Mouse (Mus musculus) heart, embryonic 11.5 days (tissue): ENCODE results near the gene Sstr4. TPM values are rescaled to one million over a fixed set of nuclear protein-coding genes. Genes with fewer than 3 reads are reported as not detected.

Experiments used
- ATAC-seq: fragments of 200-750 bp; cut with Nextera tagmentation; replicated peaks from 2 replicates; pipeline ENCODE4 v1.8.0; 2017; ENCODE audit warnings: moderate library complexity; ENCODE audit not compliant: insufficient number of reproducible peaks, low FRiP score, low TSS enrichment
- H3K27ac ChIP-seq: fragments of 300-500 bp; sonication (generic); 2 replicates; pipeline ENCODE4 v1.5.1; 2014; ENCODE audit warnings: mild to moderate bottlenecking, low read depth, low read length
- H3K27me3 ChIP-seq: fragments of 300-500 bp; sonication (generic); 2 replicates; pipeline ENCODE4 v1.6.1; 2014; ENCODE audit warnings: mild to moderate bottlenecking, low read length, mixed read lengths; ENCODE audit not compliant: control insufficient read depth, insufficient read depth
- H3K36me3 ChIP-seq: fragments of 300-500 bp; sonication (generic); 2 replicates; pipeline ENCODE4 v1.6.1; 2014; ENCODE audit warnings: mild to moderate bottlenecking, low read length, moderate library complexity, mixed read lengths; ENCODE audit not compliant: control insufficient read depth, insufficient read depth
- H3K4me1 ChIP-seq: fragments of 300-500 bp; sonication (generic); 2 replicates; pipeline ENCODE4 v1.6.1; 2014; ENCODE audit warnings: low read length; ENCODE audit not compliant: control insufficient read depth, insufficient read depth
- H3K4me2 ChIP-seq: fragments of 300-500 bp; sonication (generic); 2 replicates; pipeline ENCODE4 v1.6.1; 2014; ENCODE audit warnings: mild to moderate bottlenecking, moderate library complexity
- H3K4me3 ChIP-seq: fragments of 300-500 bp; sonication (generic); 2 replicates; pipeline ENCODE4 v1.5.1; 2014; ENCODE audit warnings: low read depth, low read length
- H3K9ac ChIP-seq: fragments of 300-500 bp; sonication (generic); 2 replicates; pipeline ENCODE4 v1.6.1; 2014; ENCODE audit warnings: mild to moderate bottlenecking, low read depth, low read length, moderate library complexity
- H3K9me3 ChIP-seq: fragments of 300-500 bp; sonication (generic); replicated peaks from 2 replicates; pipeline ENCODE4 v1.6.1; 2016; ENCODE audit warnings: low read length; ENCODE audit not compliant: control insufficient read depth
- WGBS: fragments of 180-500 bp; shearing (Covaris S2); extraction: QIAGEN DNeasy Blood & Tissue Kit; methylation state at CpG from one replicate; pipeline ENCODE4 v1.1.7; 2014; ENCODE audit not compliant: insufficient replicate concordance; 5-methylcytosine and 5-hydroxymethylcytosine counted together
- polyA plus RNA-seq: library from polyadenylated mRNA; unstranded; fragments of >200 nt; fragmentation: Nextera tagmentation; extraction: Ambion mirVana; gene quantifications from 2 replicates; pipeline ENCODE4 v1.2.1, GENCODE M21; 2014

The Sstr4 gene
- polyA plus RNA-seq, 1 experiment from 2014 or later = 1.7 TPM

DNA sequence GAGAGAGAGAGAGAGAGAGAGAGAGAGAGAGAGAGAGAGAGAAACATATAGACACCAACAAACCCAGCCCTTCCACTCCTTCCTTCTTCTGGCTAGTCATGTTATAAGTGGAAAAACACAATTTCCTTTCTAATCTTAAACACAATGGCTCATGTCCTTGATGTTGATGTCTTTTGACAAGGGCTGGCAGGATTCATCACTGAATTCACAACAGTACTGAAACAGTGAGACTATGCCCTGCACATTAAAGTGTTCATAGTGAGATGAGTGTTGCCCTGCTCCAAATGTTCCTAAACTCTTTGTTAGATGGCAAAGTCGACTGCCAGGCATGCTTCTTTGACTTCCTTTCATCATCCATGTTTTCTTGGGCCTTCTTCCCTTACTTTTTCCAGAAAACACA lies 29.9 kb upstream of the Sstr4 start:
- no peak overlapping the region for H3K4me2 ChIP-seq
- H3K36me3 ChIP-seq = no peaks in the 10 kb centered on the region
- H3K9ac ChIP-seq = no peak overlapping the region
- ATAC-seq = no peak
- no peaks in the 10 kb centered on the region for H3K4me1 ChIP-seq
- peaks cover 4% of the 10 kb centered on the region; the same call in 1 of the 2 replicates for H3K27me3 ChIP-seq
- H3K4me3 ChIP-seq = no peak overlapping the region
- H3K27ac ChIP-seq = no peak overlapping the region
- no peaks in the 10 kb centered on the region for H3K9me3 ChIP-seq
- WGBS = 41% methylated on average over 1 of the region's 1 CpGs

GRCm38 (mm10) chr2:148371743-148372630 lies 23.2 kb upstream of the Sstr4 start:
- Histone ChIP-seq H3K36me3 (no peaks in the 10 kb centered on the region), H3K27ac (no peak overlapping the region), H3K9ac (no peak overlapping the region), H3K4me3 (no peak overlapping the region), H3K4me1 (peaks cover 22% of the 10 kb centered on the region), H3K4me2 (no peak overlapping the region), H3K27me3 (peaks cover 10% of the 10 kb centered on the region; the same call in 1 of the 2 replicates), H3K9me3 (no peaks in the 10 kb centered on the region)
- WGBS = 33% methylated on average over 4 of the region's 4 CpGs
- peak; percentile 58 for ATAC-seq

- H3K4me2 ChIP-seq = no peak overlapping the region
- no peak overlapping the region for H3K27ac ChIP-seq
- peak; percentile 64; the same call in 1 of the 2 replicates for ATAC-seq
These were observed 21.5 kb upstream of the Sstr4 start for GRCm38 (mm10) chr2:148373602-148374071.

DNA sequence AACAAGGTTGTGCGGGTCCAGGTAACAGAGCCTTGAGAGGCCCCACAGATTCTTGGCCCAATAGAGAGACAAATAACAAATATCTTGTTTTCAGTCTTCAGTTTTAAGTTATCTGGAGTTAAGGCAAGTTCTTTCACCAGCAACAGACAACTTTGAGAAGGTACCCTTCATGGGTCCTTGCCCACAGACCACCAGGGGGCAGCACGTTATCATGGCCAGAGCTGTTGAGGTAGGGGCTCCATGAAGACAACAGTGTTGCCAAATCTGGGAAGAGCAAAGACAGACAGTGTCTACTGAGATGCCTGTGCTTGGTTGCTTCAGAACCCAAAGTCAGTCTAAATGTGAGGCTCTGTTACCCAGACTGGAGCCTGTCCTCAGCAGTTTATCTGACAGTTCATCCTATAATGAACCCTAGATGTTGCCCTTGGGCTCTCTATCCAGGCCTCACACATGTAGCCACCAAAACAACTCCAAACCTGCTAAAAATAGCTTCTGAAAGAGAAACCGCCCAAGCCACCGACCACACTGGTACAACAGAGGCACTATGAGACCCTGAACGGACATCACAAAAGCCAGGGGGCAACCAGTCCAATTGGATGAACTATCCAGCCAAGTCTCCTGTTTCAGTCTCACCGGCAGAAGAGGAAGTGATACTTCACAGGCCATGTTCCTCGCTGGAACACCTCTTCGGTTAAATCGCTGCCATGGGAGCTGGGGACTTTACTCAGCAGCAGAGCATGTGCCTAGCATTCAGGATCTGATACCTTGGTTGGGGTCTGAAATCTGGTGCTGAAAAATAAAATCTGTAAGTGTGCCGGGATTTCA lies 19.6 kb upstream of the Sstr4 start:
- H3K4me3 ChIP-seq = no peak overlapping the region
- H3K9ac ChIP-seq = no peak overlapping the region
- H3K27ac ChIP-seq = no peak overlapping the region
- ATAC-seq = no peak
- no peak overlapping the region for H3K4me2 ChIP-seq
- no peaks in the 10 kb centered on the region for H3K9me3 ChIP-seq
- 65% methylated on average over 10 of the region's 10 CpGs for WGBS
- H3K27me3 ChIP-seq = peaks cover 12% of the 10 kb centered on the region
- no peaks in the 10 kb centered on the region for H3K36me3 ChIP-seq
- H3K4me1 ChIP-seq = peaks cover 22% of the 10 kb centered on the region

More at GRCm38 (mm10) chr2:148373602-148374071, 21.5 kb upstream of the Sstr4 start:
- 9% methylated on average over 2 of the region's 2 CpGs for WGBS
- peaks cover 17% of the 10 kb centered on the region for H3K27me3 ChIP-seq
- H3K4me3 ChIP-seq = no peak overlapping the region
- H3K36me3 ChIP-seq = no peaks in the 10 kb centered on the region
- H3K9ac ChIP-seq = no peak overlapping the region
- H3K9me3 ChIP-seq = no peaks in the 10 kb centered on the region
- peaks cover 22% of the 10 kb centered on the region for H3K4me1 ChIP-seq

DNA sequence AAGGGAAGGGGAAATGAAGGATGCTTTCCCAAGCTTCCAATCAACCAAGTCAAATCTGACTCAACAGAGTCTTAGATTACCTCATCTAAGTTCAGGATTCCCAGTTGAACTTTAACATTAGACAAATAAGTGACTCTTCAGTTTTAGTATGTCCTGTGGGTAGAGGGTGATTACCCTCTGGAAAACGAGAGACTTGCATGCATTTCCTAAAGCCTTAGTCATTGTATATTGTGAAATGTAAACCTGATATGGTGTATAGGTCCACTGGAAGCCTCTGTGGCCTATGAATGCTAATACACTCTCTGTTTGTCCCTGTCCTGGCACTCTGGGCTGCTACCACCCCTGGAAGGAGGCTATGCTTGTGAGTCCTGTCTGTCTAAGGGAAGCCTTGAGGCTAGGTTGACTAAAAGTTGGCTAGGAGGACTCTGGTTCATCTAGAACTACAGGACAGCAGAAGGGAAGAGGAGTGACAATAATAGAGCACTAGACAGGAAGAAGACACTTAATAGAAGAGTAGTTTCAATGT lies 16.3 kb upstream of the Sstr4 start:
- no peak overlapping the region for H3K4me2 ChIP-seq
- ATAC-seq = no peak
- H3K4me3 ChIP-seq = no peak overlapping the region
- WGBS = 85% methylated on average over 1 of the region's 1 CpGs
- no peak overlapping the region for H3K27ac ChIP-seq
- H3K27me3 ChIP-seq = peaks cover 20% of the 10 kb centered on the region
- H3K36me3 ChIP-seq = no peaks in the 10 kb centered on the region
- 0 out of 2 replicates have a peak, but pooled peaks cover 1% of the 10 kb centered on the region for H3K4me1 ChIP-seq
- H3K9ac ChIP-seq = no peak overlapping the region
- no peaks in the 10 kb centered on the region for H3K9me3 ChIP-seq

DNA sequence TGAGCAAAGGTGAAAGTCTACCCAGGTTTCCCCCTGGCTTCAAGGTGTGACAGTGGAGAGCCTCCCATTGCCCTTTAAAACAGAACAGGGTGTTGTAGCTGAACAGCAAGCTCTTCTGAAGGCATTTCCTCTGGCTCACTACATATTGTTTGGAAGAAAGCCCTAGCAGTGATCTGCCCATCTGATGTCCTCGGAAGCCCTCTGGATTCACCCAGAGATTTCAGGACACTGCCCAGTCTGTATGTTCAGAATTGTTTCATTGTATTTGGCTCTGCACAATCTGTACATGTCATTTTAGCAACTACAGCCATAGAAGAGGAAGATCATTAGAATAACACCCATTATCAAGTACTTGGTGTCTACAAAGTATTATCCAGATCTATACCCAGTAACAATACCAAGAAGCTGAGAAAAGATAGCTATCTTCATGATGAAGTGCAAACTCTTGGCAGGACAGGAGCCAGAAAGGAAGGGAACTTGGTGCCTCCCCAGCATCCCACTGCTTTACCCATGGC lies 15.2 kb upstream of the Sstr4 start:
- H3K4me2 ChIP-seq = no peak overlapping the region
- no peaks in the 10 kb centered on the region for H3K9me3 ChIP-seq
- no peaks in the 10 kb centered on the region for H3K36me3 ChIP-seq
- ATAC-seq = no peak
- H3K27me3 ChIP-seq = peaks cover 17% of the 10 kb centered on the region
- no peak overlapping the region for H3K9ac ChIP-seq
- H3K4me1 ChIP-seq = no peaks in the 10 kb centered on the region
- WGBS = 85% methylated on average over 1 of the region's 1 CpGs
- no peak overlapping the region for H3K4me3 ChIP-seq
- H3K27ac ChIP-seq = no peak overlapping the region

DNA sequence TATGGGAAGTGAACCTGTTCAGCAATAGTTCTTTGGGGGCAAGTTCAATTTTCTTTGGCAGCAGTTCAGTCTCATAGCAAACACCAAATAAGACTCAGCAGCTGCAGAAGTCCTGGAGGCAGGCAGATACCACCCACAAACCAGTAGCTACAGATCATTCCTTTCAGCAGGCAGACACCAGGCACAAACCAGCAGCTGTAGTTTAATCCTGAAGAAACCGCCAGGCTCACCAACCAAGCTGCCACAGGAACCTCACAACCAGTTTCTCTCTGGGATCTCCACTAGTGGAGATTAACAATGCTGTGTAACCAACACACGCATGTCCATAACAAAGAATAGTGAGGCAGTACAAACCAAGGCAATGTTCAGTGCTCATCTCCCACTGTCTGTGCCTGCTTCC lies 14.1 kb upstream of the Sstr4 start:
- H3K9me3 ChIP-seq = no peaks in the 10 kb centered on the region
- WGBS = 77% methylated on average over 2 of the region's 2 CpGs
- no peaks in the 10 kb centered on the region for H3K4me1 ChIP-seq
- no peak overlapping the region for H3K27ac ChIP-seq
- ATAC-seq = no peak
- peaks cover 17% of the 10 kb centered on the region for H3K27me3 ChIP-seq
- no peak overlapping the region for H3K4me3 ChIP-seq
- H3K9ac ChIP-seq = no peak overlapping the region
- no peak overlapping the region for H3K4me2 ChIP-seq
- H3K36me3 ChIP-seq = no peaks in the 10 kb centered on the region

DNA sequence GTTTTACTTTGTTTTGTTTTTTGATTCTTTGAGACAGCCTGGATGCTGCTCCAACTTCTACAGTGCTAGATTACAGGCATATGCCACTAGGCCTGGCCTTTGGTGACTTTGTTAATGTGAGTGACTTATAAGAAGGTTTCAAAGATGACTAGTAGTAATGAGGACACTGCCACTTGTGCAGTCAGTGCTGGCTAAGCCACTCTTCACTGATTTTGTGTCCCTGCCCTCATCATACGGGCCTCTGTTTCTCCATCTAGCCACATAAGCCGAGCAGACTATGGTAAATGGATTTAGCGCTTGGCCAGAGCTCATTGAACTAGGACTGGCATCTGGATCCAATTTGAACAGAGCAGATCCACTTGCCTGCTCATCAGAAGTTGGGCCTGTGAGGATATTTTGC lies 8.7 kb upstream of the Sstr4 start:
- H3K36me3 ChIP-seq = no peaks in the 10 kb centered on the region
- no peak for ATAC-seq
- H3K9me3 ChIP-seq = no peaks in the 10 kb centered on the region
- H3K9ac ChIP-seq = no peak overlapping the region
- no peak overlapping the region for H3K4me2 ChIP-seq
- 84% methylated on average over 3 of the region's 3 CpGs for WGBS
- H3K27me3 ChIP-seq = peaks cover 20% of the 10 kb centered on the region
- no peak overlapping the region for H3K4me3 ChIP-seq
- no peak overlapping the region for H3K27ac ChIP-seq
- no peaks in the 10 kb centered on the region for H3K4me1 ChIP-seq
